Mouse (Mus musculus): Measurements from ENCODE around the gene Sla2.
"Not testable (repeated sequence)": the region's sequence is repeated elsewhere in the genome, so short reads cannot be mapped to it uniquely, and the experiment has no call there.

The Sla2 gene

DNA sequence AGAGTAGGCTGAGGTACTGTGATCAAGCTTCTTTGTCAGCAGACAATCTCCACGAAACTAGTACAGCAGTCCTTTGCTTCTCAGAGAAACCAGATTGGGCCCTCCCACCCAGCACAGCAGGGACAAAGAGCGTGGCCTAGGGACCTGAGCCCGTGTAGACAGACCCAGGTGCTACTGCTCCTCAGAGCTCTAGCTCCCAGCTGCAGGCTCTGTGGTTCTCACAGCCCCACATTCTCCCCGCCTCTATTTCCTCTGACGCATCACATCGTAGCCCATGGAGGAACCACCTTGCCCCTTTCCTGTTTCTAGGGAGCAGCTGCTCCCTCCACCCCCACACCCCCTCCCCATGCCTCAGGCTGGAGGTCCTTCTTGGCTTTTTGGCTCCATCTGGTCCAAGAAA, at the start of gene Sla2:
Sla2 (minus strand) TSS at position 176 of the 400 bp plus-strand sequence.
- in situ Hi-C loops (cut with MboI; ENCODE audit: low pct_unique_long_range_greater_than_20kb in 1 of 2, low sequenced_read_pairs in 2 of 2, unreplicated experiment in 1 of 2): no loop called here

DNA sequence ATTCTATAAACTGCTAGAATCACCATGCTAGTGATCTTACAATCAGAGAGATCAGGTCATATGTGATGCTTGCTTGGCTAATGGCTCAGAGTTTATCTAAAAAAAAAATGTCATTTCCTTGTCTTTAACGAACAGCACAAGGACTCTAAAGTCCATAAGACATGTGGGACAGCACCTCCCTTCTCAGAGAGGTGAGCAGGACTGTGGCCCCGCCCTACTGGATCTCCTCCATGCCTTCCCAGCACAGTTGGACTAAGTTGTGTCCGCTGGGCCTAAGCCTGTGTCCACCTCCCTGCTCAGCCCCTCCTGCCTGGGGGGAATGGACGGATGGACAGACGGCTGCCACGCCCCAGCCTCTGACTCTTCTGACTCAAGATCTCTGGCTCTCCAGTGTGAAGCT, 48.0 kb upstream of the Sla2 start:
- in situ Hi-C loops (cut with MboI; ENCODE audit: low pct_unique_long_range_greater_than_20kb in 1 of 2, low sequenced_read_pairs in 2 of 2, unreplicated experiment in 1 of 2): loop anchor here in 1 of 2 experiments (5.0 kb wide), 1 partner anchor 38 kb away; no protein-coding TSS in a partner anchor

DNA sequence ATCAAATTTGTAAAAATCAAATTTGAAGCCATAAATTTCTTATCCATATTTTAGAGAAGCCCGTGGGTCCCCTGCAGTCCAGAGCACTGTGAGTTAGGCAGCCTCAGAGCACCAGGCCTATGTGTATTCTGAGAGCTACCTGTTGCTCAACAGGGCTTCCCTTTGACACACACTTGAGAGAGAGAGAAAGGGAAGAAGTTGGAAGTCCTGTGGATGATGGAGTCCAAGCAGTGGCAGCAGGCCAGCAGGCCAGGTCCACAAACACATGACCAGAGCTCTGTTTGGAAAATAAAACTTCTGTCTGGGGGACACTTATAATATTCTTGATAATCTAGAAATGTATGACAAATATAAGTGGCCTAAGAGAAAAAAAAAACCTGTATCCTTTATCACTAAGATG, 46.4 kb upstream of the Sla2 start:
- in situ Hi-C loops (cut with MboI; ENCODE audit: low pct_unique_long_range_greater_than_20kb in 1 of 2, low sequenced_read_pairs in 2 of 2, unreplicated experiment in 1 of 2): no loop called here

DNA sequence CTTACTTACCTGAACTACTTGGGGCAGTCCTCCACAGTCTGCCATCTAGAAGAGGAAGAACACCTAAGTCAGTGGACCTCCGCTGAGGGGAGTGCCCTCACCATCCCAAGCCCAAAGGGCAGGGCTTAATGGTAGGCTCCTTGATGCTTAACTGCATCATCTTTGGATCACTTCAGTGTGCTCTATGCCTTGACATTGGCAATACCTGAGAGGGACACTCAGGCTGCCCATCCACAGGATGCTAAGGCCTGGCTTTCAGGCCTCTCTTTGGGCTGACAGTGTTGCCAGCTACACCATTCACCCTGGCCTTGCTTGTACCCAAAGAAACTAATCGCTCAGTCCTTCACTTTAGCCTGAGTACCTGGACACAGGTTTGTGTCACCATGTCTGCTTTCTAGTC, 44.4 kb upstream of the Sla2 start:
- in situ Hi-C loops (cut with MboI; ENCODE audit: low pct_unique_long_range_greater_than_20kb in 1 of 2, low sequenced_read_pairs in 2 of 2, unreplicated experiment in 1 of 2): no loop called here

DNA sequence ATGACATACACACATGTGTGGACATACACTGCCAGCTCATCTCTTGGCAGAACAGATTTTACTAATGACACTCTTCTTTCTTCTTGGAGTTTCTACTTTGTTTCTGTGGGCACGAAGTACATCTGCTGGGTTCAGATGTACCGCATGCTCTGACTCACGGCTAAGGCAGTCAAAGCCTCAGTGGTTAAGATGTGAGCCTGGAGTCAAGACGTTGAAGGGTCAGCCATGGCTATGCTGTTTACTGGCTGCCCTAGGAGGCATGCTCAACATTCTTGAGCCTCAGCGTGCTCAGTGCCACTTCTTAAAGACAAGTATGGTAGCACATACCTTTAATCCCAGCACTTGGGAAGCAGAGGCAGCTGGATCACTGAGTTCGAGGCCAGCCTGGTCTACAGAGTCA, 43.6 kb upstream of the Sla2 start:
- in situ Hi-C loops (cut with MboI; ENCODE audit: low pct_unique_long_range_greater_than_20kb in 1 of 2, low sequenced_read_pairs in 2 of 2, unreplicated experiment in 1 of 2): no loop called here

DNA sequence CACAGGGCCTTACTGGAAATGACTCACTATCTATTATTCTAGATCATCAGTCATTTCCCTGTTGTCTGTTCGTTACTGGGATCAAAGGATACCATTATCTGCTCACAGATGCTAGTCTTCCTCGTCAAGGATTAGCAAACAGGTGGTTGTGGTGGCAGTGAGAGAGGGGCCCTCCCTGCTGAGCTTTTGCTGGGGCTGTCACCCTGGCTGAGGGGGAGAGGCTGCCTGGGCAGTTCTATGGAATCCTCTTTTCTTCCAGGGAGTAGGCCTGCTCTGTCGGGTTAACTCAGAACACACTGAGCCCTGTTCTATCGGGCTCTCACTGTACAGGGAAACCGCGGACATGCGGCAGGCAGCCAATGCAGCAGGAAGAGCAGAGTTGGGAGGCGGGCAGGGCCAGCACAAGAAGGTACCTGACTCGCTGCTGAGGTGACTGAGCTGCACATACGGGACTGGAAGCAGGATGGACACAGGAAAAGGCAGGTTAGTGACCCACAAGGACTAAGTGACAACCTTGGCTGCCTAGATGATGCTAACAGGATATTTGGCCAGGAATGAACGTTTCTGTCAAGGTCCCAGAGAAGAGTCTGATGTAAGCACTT, 42.6 kb upstream of the Sla2 start:
- in situ Hi-C loops (cut with MboI; ENCODE audit: low pct_unique_long_range_greater_than_20kb in 1 of 2, low sequenced_read_pairs in 2 of 2, unreplicated experiment in 1 of 2): no loop called here

DNA sequence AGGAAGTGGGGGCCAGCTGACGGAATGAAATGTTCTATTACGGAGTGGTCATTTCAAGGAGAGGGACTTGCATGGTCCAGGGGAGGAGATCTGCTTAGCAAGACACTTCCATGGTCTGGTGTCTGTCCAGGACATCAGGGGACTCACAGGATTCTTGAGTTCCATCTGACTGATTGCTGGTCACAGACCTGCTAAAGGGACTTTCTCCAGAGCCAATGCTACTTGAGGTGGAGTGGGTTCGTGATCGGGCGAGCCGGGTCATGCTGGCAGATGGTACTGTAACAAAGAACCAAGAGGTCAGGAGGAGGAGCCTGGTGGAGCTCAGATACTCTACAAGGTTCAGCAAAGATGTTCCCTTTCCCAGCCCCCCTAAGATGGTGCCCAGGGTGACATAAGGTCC, 41.6 kb upstream of the Sla2 start:
- in situ Hi-C loops (cut with MboI; ENCODE audit: low pct_unique_long_range_greater_than_20kb in 1 of 2, low sequenced_read_pairs in 2 of 2, unreplicated experiment in 1 of 2): no loop called here

DNA sequence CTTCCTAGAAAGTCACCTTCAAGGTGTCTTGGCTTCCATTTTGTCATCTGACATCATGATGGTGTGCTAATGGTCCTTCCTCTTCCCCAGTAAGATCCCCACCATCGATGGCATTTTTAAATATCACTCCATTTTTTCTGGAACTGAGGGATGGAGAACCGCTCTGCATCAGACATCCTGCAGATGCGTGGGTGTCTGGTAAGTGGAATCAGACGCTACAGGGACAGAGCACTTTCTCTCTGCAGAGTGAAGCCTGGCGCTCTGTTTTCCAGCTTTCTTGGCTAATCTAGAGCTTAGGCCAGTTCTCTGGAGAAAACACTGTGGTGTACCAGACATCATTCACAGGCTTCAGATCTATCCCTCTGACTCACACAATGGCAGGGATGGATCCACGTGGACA, 40.7 kb upstream of the Sla2 start:
- in situ Hi-C loops (cut with MboI; ENCODE audit: low pct_unique_long_range_greater_than_20kb in 1 of 2, low sequenced_read_pairs in 2 of 2, unreplicated experiment in 1 of 2): no loop called here

DNA sequence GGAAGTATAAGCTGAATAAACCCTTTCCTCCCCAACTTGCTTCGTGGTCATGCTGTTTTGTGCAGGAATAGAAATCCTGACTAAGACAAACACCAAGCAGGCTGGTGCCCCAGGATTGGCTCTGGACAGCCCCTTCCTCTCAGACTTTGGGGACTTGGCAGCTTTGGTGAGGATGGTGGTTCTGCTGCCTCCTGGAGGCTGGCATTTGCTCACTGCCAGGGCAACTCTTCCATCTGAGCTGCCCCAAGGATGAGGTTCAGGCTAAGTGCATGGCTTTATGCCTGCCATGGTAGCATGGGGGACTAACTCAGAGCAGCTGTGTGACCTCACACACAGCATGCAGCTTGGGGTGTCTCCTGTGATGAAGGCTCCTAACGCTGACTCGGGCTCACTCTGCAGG, 38.6 kb upstream of the Sla2 start:
- in situ Hi-C loops (cut with MboI; ENCODE audit: low pct_unique_long_range_greater_than_20kb in 1 of 2, low sequenced_read_pairs in 2 of 2, unreplicated experiment in 1 of 2): not testable (repeated sequence)

DNA sequence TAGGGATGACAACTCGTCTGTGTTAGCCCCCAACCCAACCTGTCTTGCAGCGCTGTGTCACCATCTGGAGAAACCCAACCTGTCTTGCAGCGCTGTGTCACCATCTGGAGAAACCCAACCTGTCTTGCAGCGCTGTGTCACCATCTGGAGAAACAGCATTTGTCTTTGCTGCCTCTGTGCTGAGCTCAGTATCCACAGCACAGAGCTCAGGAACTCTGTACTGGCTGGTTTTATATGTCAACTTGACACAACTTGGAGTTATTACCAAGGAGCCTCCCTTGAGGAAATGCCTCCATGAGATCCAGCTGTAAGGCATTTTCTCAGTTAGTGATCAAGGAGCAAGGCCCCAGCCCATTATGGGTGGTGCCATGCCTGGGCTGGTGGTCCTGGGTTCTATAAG, 38.1 kb upstream of the Sla2 start:
- in situ Hi-C loops (cut with MboI; ENCODE audit: low pct_unique_long_range_greater_than_20kb in 1 of 2, low sequenced_read_pairs in 2 of 2, unreplicated experiment in 1 of 2): not testable (repeated sequence)

DNA sequence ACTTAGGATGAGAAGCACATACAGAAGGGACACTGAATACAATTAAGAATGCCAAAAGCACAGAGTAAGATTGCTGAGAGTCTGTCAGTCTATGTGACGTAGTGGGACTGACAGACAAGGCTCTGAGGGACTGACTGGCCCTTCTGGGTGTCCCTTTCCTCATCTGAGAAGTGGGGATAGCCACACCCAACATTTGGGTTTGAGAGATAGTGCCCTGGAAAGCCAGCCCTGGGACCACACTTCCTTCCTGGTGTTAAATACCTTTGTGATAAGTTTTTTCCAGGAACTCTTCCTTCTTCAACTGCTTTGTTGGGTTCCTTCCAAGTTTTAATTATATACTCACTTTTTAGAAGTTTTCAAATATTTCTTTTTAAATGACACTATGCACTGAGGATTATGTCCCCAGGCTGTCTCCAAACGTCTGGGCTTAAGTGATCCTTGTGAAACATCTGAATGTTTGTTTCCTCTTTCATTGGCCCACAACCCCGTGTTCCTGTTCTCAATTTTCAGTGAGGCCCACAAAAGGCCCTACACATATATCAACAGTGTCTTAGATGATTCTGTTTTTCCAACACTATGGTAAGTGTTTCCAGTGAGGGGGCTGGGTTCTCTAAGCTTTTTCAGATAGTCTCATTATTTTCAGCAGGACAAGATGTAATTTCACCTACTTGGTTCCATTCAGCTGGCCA, 37.4 kb upstream of the Sla2 start:
- in situ Hi-C loops (cut with MboI; ENCODE audit: low pct_unique_long_range_greater_than_20kb in 1 of 2, low sequenced_read_pairs in 2 of 2, unreplicated experiment in 1 of 2): no loop called here

DNA sequence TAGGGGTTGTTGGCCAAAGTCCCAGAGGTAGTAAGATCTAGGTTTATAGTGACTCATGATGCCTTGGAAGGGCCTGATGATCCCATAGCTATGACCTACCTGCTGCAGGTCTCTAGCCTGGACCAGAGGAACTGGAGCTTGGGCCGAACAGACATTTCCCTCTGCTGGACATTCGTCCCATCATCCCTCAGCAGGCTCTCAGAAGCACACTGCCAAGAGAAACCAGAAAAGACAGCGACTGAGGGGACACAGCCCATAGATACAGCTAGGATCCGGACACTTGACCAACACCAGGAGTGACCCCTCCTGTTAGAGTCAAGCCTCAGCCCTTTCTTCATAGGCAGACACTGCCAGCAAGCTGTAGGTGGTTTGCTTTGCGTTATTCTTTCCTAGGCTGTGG, 36.1 kb upstream of the Sla2 start:
- in situ Hi-C loops (cut with MboI; ENCODE audit: low pct_unique_long_range_greater_than_20kb in 1 of 2, low sequenced_read_pairs in 2 of 2, unreplicated experiment in 1 of 2): no loop called here

DNA sequence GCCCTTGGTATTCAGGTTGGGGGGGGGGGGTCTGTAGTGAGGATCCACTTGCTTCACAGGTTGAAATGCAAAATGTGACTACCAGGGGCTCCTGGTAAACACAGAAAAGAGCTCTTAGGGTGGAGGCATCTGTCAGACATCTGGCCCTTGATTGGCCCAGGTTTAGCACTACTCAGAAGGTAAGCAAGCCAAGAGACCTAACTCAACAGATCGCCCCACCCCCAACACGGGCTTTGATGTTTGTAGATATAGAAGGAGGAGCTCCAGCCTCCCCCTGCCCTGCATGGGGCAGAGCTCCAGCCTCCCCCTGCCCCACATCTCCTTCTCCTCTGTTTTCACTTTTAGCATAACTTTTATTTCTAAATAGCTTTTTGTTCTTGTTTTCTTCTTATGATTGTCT, 32.8 kb upstream of the Sla2 start:
- in situ Hi-C loops (cut with MboI; ENCODE audit: low pct_unique_long_range_greater_than_20kb in 1 of 2, low sequenced_read_pairs in 2 of 2, unreplicated experiment in 1 of 2): no loop called here

DNA sequence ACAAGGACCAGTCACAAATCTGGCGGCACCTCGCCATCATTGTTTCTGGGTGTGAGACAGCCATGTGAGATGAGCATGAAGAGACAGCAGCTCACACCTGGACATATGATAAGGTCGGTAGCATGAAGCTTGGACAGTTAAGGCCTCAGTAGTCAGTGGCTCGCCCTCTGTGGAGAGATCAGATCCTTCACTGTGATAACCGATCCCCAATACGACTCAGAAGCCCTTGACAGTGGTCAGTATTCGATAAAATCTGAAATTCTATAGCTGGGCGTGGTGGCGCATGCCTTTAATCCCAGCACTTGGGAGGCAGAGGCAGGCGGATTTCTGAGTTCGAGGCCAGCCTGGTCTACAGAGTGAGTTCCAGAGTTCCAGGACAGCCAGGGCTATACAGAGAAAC, 32.2 kb upstream of the Sla2 start:
- in situ Hi-C loops (cut with MboI; ENCODE audit: low pct_unique_long_range_greater_than_20kb in 1 of 2, low sequenced_read_pairs in 2 of 2, unreplicated experiment in 1 of 2): not testable (repeated sequence)

DNA sequence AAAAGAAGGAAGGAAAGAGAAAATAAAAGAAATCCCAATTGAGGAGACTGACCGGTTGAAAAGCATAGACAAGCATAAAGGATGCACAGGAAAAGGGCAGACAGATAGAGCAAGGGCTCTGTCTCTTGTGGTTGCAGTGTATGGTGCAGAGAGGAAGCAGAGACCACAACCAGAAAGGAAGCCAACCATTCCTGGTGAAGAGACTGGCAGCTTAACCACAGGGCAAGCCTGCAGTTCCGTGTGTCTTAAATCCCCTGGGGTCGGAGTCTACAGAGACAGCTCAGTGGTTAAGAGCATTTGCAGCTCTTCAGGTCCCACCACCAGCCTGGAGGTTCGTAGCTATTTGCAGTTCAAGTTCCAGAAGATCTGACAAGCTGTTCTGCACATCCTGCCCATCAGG, 31.6 kb upstream of the Sla2 start:
- in situ Hi-C loops (cut with MboI; ENCODE audit: low pct_unique_long_range_greater_than_20kb in 1 of 2, low sequenced_read_pairs in 2 of 2, unreplicated experiment in 1 of 2): no loop called here

DNA sequence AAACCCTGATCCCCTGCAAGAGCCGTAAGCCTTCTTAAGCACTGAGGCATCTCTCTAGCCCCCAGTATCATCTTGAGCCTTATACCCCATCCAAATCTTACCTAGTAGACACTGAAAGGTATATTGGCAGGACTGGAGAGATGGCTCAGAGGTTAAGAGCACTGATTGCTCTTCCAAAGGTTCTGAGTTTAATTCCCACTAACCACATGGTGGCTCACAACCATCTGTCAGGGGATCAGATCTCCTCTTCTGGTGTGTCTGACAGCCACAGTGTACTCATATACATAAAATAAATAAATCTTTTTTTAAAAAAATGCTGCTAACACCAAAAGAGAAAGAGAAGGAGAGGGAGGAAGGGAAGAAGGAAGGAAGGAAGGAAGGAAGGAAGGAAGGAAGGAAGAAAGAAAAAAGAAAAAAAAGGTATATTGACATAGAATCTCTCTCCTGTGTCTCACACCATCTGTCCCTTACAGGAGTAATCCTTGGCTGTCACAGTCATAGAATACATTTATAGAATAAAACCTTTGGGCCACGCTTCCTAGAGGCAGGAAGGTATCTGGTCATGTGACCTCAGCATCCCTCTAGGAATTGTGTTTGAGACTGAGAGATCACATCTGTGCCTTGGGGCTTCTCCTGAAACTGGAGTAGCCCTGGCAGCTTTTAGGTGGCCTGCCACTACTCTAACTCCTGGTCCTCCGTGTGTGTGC, 29.6 kb upstream of the Sla2 start:
- in situ Hi-C loops (cut with MboI; ENCODE audit: low pct_unique_long_range_greater_than_20kb in 1 of 2, low sequenced_read_pairs in 2 of 2, unreplicated experiment in 1 of 2): no loop called here

DNA sequence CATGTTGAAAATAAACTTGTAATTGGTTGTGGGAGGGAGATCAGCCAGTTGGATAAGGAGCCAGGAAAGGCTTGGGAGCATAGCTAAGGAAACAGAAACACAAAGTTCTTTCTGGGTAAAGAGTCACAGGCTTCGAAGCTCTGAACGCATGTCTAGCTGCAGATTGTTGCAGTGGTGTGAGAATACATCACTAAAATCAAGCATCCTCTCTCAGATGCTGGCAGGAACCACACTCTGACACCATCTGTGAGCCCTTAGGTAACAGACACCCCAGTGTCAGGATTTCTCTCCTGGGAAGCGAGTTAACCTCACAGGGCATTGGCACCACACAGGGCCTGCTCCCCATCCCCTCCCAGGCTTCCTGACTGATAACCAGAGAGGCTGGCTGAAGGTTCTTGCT, 28.6 kb upstream of the Sla2 start:
- in situ Hi-C loops (cut with MboI; ENCODE audit: low pct_unique_long_range_greater_than_20kb in 1 of 2, low sequenced_read_pairs in 2 of 2, unreplicated experiment in 1 of 2): no loop called here

DNA sequence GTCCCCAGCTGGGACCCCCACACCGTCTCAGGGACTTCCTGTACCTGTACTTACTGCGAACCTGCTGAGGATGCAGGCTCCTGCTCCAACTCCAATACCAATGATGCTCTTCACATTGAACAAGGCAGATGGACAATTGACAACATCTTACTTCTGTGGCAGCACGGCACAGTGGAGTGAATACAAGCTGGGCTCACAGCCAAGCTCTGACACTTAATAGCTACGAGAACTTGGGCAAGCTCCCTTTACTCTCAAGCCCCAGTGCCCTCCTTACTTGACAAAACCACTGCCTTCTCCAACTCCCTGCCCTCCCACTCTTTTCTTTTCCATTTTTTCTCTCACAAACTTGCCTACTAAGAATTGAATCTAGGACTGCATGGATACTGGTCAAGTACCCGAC, 26.2 kb upstream of the Sla2 start:
- in situ Hi-C loops (cut with MboI; ENCODE audit: low pct_unique_long_range_greater_than_20kb in 1 of 2, low sequenced_read_pairs in 2 of 2, unreplicated experiment in 1 of 2): no loop called here

DNA sequence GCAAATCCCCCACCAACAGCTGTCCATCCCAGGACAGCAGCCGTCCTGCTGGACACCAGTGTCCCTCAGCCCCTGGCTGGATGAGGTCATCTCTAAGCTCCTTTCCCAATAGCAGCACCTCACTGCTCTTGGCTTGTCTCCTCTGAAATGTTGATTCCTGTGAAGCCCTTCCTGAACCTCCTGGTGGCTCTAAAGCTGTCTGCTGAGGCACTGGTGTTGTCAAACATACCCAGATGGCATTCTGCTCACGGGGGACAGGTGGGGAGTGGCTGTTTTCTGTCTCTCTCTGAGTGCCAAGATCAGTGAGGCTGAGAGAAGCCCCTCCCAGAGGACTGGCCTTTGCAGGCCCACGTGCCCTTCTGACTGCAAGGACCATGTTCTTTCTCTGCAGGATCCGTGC, 18.9 kb upstream of the Sla2 start:
- in situ Hi-C loops (cut with MboI; ENCODE audit: low pct_unique_long_range_greater_than_20kb in 1 of 2, low sequenced_read_pairs in 2 of 2, unreplicated experiment in 1 of 2): not testable (repeated sequence)

Data from mouse embryonic stem cell (cell line).